Mouse (Mus musculus): ENCODE measurements around the gene Cd83.
A peak's percentile ranks its signal among the peaks of the same experiment; 100 is the strongest.

Gene Cd83

DNA sequence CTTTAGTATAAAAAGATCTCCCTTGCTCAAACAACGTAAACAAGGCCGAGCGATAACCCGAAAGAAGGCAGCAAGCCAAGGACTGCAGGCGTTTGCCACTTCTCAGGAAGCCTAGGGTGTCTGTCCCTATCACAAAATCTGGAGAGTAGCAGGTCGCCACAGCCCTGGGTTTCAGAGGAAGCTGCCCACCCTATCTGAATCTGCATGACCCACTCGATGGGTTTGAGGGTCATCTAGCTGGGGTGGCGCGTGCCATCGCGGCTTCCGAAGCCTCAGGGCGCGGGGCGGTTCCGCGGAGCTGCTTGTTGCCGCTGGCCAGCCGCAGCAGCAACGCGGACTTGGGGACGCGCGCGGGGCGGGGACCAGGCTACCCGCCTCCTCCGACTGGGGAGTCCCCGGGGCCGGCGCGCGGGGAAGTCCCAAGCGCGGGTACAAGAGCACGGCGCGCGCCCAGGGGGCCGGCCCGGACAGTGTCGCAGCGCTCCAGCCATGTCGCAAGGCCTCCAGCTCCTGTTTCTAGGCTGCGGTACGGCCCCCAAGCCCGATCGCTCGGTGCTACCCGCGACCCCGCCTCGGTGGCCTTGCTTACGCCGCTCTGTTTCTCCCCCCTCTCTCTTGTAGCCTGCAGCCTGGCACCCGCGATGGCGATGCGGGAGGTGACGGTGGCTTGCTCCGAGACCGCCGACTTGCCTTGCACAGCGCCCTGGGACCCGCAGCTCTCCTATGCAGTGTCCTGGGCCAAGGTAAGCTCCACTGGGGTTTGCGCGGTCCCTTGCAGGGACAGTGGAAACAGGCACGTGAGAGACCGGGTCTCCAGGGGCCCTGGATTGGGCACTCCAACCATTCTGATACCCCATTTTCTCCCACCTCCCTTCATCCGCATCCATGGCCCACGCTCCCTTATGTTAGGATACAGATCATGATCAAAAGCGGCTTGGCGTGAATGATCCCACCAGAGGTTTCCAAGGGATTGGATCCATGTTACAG lies at the start of gene Cd83:
Gene Cd83 (plus strand): TSS at position 51 of the 987 bp plus-strand sequence.
- no peak for DNase-seq (ENCODE audit: low spot score)

- DNase-seq (ENCODE audit: low spot score), result peak; percentile 60
These were observed 44.8 kb upstream of the Cd83 start for GRCm38 (mm10) chr13:43739598-43740275.

GRCm38 (mm10) chr13:43740276-43740608 lies 44.3 kb upstream of the Cd83 start:
- DNase-seq (ENCODE audit: low spot score), result no peak

GRCm38 (mm10) chr13:43742677-43743076 lies 41.9 kb upstream of the Cd83 start:
- DNase-seq (ENCODE audit: low spot score), result peak; percentile 49

DNA sequence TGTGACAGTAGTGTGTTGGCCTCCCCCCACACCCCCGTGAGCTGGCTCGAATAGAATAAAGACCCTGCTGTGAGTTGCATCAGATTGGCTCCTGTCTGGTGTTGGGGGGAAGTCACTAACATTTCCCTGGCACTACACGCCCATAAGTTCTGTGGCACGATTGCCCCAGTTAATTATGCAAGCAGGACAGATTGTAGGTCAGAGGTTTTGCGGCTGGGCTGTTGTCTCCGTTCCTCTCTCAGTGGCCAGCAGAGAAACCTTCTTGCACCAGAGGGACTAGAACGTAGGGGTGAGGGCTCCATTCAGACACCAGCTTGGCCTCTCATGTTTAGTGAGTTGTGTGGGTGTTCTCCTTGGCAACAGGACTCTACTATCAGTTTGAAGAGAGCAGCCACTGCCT lies 40.3 kb upstream of the Cd83 start:
- DNase-seq (ENCODE audit: low spot score), result no peak

DNA sequence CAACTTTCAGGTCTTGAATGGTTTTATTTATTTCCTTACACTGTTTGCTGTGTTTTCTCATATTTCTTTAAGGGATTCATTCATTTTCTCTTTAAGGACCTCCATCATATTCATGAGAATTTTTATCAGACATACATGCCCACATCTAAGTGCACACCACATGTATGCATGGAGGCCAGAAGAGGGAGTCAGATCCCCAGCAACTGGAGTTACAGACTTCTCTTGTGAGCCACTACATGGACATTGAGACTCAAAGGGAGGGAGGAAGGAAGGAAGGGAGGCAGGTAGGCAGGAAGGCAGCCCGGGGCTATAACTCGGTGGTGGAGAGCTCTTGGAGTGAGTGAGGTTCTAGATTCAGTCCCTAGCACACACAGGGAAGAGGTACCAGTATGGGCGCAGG lies 34.3 kb upstream of the Cd83 start:
- no peak for DNase-seq (ENCODE audit: low spot score)

DNA sequence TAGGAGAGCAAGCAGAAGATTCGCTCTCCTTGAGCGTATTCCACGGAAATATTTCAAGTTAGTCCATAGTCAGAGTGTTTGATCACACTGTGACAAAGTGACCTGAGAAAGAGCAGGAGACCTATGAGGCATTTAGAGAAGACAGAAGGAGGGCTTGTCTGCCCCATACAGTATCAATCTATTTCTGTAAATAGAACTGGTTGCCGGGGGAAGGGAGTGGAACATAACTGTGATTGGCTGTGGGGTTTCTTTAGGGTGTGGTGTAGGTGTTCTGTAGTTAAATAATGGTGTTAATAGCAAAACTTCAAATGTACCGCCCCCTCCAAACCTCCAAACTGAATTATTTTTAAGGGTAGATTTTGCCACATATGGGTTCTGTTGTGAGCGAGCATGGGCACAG lies 33.6 kb upstream of the Cd83 start:
- DNase-seq (ENCODE audit: low spot score), result no peak

DNA sequence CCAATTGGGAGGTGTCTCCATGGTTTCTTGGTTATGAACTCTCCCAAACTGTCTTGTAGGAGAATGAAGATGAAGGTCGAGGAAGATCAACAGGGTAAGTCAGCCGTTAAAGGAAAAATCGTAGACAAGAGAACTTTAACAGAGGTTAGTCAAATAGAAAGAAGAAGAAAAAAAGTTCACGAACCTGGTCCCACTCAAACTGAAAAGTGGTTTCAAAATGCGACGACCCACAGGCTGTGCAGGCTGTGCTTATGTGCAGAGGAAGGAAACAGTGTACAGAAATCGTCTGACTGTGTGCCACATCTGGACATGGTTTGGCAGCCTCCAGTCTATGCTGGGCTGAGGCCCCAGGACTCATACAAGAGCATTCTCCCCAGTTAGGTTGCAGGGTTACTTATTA lies 32.2 kb upstream of the Cd83 start:
- DNase-seq (ENCODE audit: low spot score), result no peak

- DNase-seq (ENCODE audit: low spot score), result no peak
These were observed 30.9 kb upstream of the Cd83 start for GRCm38 (mm10) chr13:43753652-43754051.

GRCm38 (mm10) chr13:43754455-43755128 lies 30.0 kb upstream of the Cd83 start:
- DNase-seq (ENCODE audit: low spot score), result no peak

GRCm38 (mm10) chr13:43755573-43755972 lies 29.0 kb upstream of the Cd83 start:
- no peak for DNase-seq (ENCODE audit: low spot score)

GRCm38 (mm10) chr13:43761156-43761855 lies 23.3 kb upstream of the Cd83 start:
- no peak for DNase-seq (ENCODE audit: low spot score)

- DNase-seq (ENCODE audit: low spot score), result no peak
These were observed 21.7 kb upstream of the Cd83 start for GRCm38 (mm10) chr13:43762901-43763300.

DNA sequence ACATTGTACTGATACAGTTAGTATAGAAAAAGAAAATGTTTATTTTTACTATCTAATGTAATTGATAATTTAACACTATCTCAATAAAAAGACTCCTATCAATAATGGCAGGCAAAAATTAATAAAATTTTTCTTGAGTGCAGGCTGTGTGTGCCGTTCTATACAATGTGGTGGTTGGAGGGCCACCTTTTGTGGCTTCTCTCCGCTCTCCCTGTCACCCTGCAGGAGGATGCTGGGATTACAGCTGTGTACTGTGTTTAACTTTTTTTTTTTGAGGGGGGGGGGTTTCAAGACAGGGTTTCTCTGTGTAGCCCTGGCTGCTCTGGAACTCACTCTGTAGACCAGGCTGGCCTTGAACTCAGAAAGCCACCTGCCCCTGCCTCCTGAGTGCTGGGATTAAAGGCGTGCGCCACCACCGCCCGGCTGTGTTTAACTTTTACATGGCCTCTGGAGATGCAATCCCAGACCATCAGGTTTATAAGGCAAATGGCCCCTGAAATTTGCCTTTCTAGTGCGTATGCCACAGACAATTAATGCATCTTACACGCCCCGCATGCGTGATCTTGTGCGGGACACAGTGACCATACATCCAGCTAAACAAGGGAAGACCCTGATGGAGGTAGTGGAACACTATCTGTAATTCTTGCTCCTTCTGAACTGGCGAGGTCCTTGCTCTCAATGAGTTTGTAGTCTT lies 21.1 kb upstream of the Cd83 start:
- no peak for DNase-seq (ENCODE audit: low spot score)

DNA sequence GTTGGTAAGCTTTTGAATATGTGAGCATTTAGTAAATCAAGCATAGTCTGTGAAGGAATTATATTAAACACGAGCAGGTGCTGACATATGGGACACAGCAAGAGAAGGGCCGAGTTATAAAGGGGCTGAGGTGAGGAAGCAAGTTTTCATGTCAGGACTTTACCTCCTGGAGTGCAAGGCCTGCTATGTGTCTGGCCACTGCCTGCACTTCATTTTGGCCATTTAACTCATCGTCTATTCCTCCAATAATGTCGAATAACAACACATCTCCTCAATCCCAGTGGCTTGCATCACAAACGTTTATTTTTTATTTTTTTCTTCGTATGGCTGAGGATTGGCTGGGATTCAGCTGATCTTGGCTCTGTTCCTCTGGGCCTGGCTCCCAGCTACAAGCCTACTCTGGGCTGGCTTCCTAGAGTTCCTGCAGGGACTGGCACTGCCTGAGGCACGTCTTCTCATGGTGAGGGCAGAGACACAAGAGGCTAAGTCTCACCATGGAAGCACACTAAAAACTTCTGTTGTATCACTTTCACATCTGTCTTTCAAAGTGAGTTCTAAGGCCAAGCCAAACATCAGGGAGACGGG lies 20.5 kb upstream of the Cd83 start:
- no peak for DNase-seq (ENCODE audit: low spot score)

GRCm38 (mm10) chr13:43765293-43765814 lies 19.2 kb upstream of the Cd83 start:
- no peak for DNase-seq (ENCODE audit: low spot score)

DNA sequence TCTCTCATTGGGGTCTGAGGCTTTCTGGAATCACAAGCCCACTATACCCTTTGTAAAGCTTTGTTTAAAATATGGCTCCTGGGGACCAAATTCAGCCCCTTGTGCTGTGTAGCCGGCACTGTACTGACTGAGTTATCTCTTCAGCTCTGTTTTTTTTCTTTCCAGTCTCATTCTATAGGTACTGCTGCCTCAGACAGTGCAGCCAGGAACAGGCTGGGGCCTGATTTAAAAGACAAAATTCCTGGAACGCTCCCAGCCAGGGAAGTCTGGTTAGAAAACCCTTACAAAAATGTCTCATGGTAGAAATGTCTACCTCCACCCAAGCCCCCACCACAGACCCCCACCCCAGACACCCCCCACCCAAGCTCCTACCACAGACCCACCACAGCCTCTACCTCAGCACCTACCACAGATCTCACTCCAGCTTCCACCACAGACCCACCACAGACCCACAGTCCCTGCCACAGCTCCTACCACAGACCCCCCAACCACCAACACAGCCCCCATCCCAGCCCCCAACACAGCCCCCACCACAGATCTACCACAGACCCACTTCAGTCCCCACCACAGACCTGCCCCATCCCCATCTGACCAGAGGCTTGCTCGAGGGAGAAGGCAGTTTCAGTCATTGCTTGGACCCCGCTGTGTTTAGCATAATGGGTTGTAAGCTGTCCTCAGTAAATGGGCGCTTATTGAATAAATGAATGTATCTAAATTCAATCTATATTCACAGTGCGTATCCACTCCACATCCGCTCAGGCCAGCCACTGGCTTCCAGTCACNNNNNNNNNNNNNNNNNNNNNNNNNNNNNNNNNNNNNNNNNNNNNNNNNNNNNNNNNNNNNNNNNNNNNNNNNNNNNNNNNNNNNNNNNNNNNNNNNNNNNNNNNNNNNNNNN lies 17.5 kb upstream of the Cd83 start:
- DNase-seq (ENCODE audit: low spot score), result no peak

DNA sequence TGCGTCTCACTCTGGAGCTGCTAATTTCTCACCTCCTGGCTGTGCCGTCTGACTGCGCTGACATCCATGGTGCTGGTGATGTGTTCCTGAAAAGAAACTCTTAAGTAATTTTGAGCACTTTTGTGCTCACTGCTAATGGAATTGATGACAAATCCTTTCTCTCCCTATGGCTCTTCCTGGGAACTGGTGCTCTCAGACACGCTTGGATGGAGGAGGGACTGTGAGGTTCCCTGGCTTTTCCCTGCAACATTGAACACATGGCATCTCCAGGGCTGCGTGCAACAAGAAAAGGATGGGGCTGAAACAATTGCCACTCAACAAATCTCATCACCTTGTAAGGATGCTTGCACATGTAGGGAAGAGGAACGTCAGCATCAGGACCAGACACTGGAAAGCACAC lies 11.6 kb upstream of the Cd83 start:
- no peak for DNase-seq (ENCODE audit: low spot score)

DNA sequence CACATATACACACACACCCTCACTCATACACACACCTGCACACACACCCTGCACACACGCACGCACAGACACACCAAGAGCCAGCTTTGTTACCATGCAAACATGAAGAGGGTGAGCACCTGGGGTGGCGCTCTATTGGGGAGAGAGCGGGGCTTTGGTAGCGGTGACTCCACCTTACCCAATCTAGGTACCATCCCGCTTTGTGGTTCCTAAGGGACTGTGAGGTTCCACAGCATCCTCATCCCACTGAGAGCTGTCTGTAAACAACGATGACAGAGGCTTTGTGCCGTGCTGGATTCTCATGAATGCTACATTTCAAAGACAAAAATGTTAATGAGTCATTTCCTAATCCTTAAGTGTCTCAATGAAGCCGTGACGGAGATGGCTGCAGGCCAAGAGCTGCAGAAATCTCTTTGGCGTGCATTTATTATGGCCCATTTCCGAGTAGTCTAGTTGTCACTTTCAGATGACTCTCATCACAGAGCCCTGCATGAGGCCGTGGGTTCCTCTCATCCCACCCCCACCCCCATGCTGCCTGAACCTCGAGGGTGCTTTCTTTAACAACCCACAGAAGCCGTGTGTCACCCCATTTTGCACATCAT lies 10.5 kb upstream of the Cd83 start:
- DNase-seq (ENCODE audit: low spot score), result no peak
